Mouse (Mus musculus) urinary bladder, adult 18-20 months (tissue): ENCODE measurements around the gene Zfp563.
A peak's percentile ranks its signal among the peaks of the same experiment; 100 is the strongest.

Experiments used
- DNase-seq, 2 experiments: peaks; one replicate each; pipeline ENCODE4 v3.0.0; 2022; ENCODE audit warnings: low spot score in 2 of 2, mixed read lengths in 2 of 2

The Zfp563 gene

GRCm38 (mm10) chr17:33089220-33089949 lies at the start of gene Zfp563:
Zfp563 (plus strand) TSS chr17:33089310.
- peak; percentile 89 to 93 for DNase-seq

GRCm38 (mm10) chr17:33058791-33059190 lies 30.3 kb upstream of the Zfp563 start:
- DNase-seq: no peak

- no peak for DNase-seq
Observed at GRCm38 (mm10) chr17:33063001-33063400, 26.1 kb upstream of the Zfp563 start.

- no peak for DNase-seq
Observed at GRCm38 (mm10) chr17:33067958-33068357, 21.2 kb upstream of the Zfp563 start, which contains the start of gene 4921501E09Rik. 4921501E09Rik (minus strand) TSS chr17:33068058.

DNA sequence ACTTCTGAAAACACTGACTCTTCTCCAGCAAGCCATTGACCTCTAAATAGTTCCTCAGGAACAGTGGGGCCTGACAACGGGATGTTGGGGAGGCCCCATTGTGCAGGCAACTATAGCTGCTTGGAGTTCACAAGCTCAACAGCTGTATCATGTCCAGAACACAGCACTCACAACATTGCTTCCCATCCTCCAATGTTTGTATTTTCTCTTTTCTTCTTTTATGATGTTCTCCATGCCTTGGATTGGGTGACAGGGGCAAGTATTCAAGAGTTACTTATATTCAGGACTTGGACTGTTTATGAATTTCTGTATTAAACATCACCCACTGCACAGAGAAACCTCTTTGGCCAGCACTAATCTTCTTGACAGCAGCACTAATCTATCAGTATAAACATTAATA lies 2.5 kb downstream of the Zfp563 start:
- DNase-seq: no peak

DNA sequence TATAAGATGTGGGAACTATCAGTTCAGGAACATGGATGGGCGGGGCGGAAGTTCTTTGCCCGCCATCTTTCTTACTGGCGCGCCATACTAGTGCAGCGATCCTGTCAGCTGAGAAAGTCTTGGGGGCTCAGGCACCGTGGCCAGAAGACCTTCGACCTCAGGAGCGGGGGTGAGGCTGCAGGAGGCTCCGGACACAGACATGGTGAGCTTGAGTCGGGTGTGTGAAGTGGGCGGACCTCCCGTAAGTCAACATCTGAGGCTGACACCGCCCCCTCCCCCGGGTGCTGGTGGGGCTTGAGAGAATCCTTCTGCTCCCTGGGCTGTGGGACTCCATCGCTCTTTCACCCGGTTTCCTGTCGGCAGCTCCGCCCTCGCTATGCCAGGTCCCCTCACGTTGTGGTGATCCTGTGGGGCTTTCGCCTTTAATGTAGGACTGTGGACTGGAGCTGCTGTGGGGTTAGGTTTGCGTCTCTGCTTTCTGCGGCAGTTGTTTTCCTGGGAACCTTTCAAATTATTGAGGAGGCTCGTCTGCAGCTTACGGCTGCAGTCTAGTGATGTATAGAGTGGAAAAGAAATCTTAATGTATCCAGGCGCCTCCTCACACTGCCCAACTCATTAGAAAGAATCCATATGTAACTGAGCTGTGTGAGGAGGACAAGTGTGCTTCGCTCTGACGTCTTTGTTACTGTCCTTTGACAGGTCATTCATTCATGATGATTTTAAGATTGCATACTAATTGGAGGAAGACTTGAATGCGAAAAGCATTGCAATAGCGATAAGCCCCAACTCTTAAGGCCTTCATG lies 3.5 kb downstream of the Zfp563 start:
- peak; percentile 66 to 81 for DNase-seq

- DNase-seq: no peak
Observed at GRCm38 (mm10) chr17:33097396-33097795, 8.3 kb downstream of the Zfp563 start.

DNA sequence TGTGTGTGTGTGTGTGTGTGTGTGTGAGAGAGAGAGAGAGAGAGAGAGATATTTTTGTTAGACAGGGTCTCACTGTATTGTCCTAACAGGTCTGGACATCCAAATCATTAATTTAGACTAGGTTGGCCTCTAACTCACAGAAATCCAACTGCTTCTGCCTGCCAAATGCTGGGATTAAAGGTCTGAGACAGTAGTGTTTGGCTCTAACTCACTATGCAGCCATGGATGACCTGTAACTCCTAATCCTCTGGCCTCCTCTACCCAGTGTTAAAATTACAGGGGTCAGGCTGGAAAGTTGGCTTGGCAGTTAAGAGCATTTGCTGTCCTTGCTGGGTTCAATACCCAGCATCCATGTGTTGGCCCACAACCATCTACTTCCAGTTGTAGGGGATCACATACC lies 35.4 kb downstream of the Zfp563 start:
- DNase-seq: no peak

- no peak for DNase-seq
Observed at GRCm38 (mm10) chr17:33126257-33126656, 37.1 kb downstream of the Zfp563 start.

DNA sequence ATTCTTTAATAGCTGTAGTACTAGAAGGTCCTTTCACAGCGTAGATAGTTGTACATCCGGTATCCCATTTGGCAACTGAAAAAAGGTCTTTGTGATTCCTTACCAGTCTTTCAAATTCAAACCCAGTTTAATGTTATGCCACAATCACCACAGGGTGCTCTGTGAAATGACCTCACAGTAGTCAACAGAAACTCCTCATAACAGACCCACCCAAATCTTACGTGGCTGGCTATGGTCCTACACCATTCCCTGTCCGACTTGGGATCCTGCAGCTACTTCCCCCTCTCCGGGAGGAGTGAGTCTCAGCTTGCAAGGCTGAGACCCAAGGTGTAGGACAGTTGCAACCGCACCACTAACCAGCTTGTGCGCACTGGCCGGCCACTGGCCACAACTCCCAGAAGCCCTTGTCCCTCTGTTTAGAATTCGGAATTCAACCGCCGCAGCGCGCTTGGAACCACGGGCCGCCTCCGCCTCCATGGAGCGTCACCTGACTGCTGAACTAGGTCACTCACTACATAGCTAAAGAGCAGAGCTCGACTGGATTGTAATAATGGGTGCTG lies 50.2 kb downstream of the Zfp563 start, which contains the start of gene Morc2b:
Gene Morc2b (minus strand): TSS at position 423 of the 560 bp plus-strand sequence.
- DNase-seq: no peak
